Mouse (Mus musculus): ENCODE data around the gene Adgrl2. TPM values are rescaled to one million over a fixed set of nuclear protein-coding genes. Genes with fewer than 3 reads are reported as not detected.

The Adgrl2 gene
- polyA plus RNA-seq, 1 experiment from 2014 or later = 138 TPM

DNA sequence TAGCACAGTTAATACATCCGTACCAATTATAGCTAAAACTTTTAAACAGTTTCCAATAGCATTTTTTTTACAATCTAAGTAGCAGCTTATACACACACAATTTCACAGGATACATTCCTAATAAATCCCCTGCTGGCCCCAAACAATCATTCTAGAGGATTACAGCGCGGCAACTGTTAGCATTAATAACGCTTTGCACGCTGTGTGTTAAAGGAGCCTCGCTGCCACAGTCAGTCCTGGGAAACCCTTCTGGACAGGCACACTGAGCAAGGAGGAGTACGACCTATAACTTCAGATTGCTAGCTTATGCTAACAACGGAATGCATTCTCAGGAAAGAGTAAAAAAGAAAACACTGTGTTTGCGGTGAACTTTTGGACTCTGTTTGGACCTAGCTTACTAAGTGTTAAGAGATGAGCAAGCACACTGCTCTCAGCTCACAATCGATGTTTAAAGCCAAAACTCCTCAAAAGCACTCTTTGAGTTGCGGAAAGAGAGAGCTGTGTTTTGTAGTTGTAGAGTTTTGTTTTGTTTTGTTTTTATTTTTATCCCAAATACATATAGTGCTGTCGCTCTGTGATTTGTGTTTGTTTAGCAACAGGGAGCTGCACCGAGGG lies 25.3 kb downstream of the Adgrl2 start:
- 51% methylated on average over 13 of the region's 13 CpGs for WGBS
- Histone ChIP-seq H3K9me3 (no peaks in the 10 kb centered on the region), H3K4me1 (replicated peaks) (peaks cover 36% of the 10 kb centered on the region), H3K27me3 (no peaks in the 10 kb centered on the region), H3K9ac (no peak overlapping the region), H3K4me3 (no peak overlapping the region), H3K4me2 (no peak overlapping the region), H3K36me3 (no peaks in the 10 kb centered on the region), H3K27ac (replicated peaks) (no peak overlapping the region)
- ATAC-seq (ENCODE audit: low FRiP score, low read depth) = no peak

DNA sequence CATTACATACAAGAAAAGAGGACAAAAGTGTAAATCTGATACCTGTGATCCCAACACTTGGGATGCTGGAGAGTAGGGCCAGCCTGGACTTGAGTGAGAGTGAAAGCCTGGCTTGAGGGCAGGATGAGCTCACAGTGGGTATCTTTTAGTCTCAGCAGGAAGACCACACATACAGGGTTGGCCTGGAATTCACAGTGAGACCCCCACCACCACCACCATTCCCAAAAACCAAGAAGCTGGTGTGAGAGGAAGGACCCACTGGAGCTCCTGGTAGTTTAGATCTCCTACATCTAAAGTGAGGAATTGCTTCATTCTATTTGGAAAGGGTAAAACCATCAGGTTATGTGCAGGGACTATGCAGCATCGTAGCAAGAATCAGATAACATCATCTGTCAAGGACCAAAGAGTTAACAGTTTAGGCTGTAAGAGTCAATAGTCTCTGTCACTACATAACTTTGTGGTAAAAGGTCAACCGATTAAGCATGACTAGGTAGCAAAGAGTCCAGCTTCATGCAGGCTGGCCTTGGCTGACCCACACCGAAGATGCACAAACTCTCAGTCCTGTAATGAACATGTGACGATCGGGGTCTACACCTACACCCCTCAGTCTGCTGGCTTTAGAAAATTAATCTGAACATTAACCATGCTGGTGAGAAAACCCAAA lies 26.8 kb downstream of the Adgrl2 start:
- Histone ChIP-seq H3K27ac (replicated peaks) (no peak overlapping the region), H3K4me2 (no peak overlapping the region), H3K27me3 (no peaks in the 10 kb centered on the region), H3K9ac (no peak overlapping the region), H3K9me3 (no peaks in the 10 kb centered on the region), H3K36me3 (no peaks in the 10 kb centered on the region), H3K4me3 (no peak overlapping the region), H3K4me1 (replicated peaks) (peaks cover 52% of the 10 kb centered on the region)
- no peak for ATAC-seq (ENCODE audit: low FRiP score, low read depth)
- 89% methylated on average over 5 of the region's 5 CpGs for WGBS

DNA sequence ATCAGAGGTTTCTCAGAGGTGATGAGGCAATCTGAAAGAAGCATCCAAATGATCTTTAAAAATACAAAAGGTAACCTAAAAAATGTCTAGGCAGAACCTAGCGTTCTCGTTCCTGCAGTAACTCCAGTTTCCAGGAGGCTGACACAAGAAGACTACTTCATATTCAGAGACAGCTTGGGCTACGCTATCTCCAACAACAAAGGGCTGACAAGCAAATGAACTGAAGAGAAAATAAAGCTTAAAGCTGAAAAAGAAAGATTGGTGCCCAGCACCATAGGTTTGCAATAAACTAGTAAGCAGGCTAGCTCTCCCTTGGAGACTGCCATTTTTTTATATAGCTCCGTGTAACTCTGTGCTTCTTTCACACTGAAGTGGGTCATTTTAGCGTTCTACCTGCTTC lies 28.7 kb downstream of the Adgrl2 start:
- 53% methylated on average over 5 of the region's 5 CpGs for WGBS
- peaks cover 61% of the 10 kb centered on the region for H3K4me1 ChIP-seq (replicated peaks)

DNA sequence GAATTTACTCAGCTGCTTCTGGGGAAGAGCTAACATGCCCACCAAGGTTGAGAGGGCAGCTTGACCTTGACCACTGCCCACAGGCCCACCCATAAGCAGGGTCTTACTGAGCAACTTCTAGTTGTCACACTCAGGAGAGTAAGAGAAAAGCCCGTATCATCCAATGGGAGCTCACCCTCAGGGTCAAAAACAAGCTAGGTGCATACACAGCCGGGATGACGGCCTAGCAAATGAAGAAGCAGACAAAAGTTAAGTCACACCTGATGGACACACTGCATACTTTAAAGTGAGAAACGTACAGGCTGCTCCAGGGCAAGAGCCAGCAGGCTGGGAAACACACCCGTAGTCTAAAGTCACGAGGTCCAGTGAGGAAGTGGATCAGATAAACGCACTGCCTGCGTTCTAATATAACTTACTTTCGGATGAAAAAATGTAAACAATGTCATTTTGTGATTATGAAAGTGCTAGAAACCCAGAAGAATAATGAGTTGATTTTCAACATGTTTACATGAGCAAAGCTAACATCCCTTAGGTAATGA lies 29.5 kb downstream of the Adgrl2 start:
- no peaks in the 10 kb centered on the region for H3K9me3 ChIP-seq
- 76% methylated on average over 9 of the region's 9 CpGs for WGBS
- H3K4me3 ChIP-seq = no peak overlapping the region
- ATAC-seq (ENCODE audit: low FRiP score, low read depth) = no peak
- H3K27ac ChIP-seq (replicated peaks) = no peak overlapping the region
- H3K27me3 ChIP-seq = no peaks in the 10 kb centered on the region
- H3K36me3 ChIP-seq = no peaks in the 10 kb centered on the region
- H3K9ac ChIP-seq = no peak overlapping the region
- H3K4me2 ChIP-seq = no peak overlapping the region
- peaks cover 68% of the 10 kb centered on the region for H3K4me1 ChIP-seq (replicated peaks)

More for the DNA sequence above, 28.7 kb downstream of the Adgrl2 start:
- no peaks in the 10 kb centered on the region for H3K9me3 ChIP-seq
- H3K36me3 ChIP-seq = no peaks in the 10 kb centered on the region
- no peak overlapping the region for H3K4me3 ChIP-seq
- no peak for ATAC-seq (ENCODE audit: low FRiP score, low read depth)
- no peak overlapping the region for H3K9ac ChIP-seq
- H3K27me3 ChIP-seq = no peaks in the 10 kb centered on the region
- no peak overlapping the region for H3K4me2 ChIP-seq
- no peak overlapping the region for H3K27ac ChIP-seq (replicated peaks)

DNA sequence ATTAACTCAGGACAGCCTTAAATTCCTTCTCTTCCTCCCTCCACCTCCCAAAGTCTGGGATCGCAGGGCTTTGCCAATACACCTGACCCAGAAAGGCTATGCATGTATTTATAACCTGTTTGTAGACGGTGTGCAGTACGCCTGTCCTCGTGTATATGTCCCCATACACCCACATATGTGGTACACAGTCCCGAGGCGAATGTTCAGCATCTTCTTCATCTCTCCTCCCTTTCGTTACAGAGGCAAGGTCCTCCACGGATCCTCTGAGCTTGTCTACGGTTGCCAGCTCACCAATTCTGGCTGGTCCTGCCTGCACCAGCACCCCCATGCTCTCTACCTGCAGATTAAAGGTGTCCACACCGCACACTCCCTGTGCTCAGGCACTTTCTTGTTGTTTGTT lies 30.1 kb downstream of the Adgrl2 start:
- WGBS = 85% methylated on average over 10 of the region's 10 CpGs
- Histone ChIP-seq H3K27me3 (no peaks in the 10 kb centered on the region), H3K4me3 (no peak overlapping the region), H3K4me1 (replicated peaks) (peaks cover 71% of the 10 kb centered on the region), H3K27ac (replicated peaks) (no peak overlapping the region), H3K36me3 (no peaks in the 10 kb centered on the region), H3K9ac (no peak overlapping the region), H3K9me3 (no peaks in the 10 kb centered on the region), H3K4me2 (no peak overlapping the region)
- ATAC-seq (ENCODE audit: low FRiP score, low read depth) = no peak

DNA sequence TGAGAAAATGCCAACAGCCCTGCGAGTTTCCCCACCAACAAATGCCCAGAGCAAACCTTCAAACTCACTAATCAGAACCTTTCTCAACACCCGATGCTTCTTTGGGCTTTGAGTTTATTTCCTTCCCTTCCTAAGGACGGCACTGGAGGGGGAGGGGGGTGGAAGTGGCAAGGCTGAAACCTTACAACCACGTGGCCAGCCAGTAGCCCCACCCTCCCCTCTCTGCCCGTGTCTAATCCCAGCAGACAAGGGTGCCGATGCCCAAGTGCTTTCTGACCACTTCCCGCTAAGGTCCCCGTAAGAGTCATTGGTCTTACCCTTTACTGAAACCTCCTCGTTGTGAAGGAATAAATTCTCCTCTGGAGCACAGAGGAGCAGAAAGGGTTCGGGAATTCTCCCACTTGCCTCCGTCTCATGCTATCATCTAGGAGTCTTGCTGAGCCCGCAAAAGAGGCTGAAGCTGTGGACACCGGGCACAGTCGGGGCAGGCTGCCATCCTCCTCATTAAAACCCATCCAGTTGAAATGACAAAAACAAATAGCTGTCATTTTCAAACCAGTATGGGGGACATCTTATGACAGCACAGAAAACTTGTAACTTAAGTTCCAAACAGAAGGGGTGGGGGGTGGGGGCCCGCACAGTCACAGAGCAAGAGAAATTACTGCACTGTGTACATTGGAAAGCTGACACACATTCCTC lies 30.9 kb downstream of the Adgrl2 start:
- no peak for ATAC-seq (ENCODE audit: low FRiP score, low read depth)
- no peaks in the 10 kb centered on the region for H3K9me3 ChIP-seq
- H3K4me1 ChIP-seq (replicated peaks) = peaks cover 66% of the 10 kb centered on the region
- H3K4me2 ChIP-seq = peak overlapping the region; percentile 55
- no peak overlapping the region for H3K27ac ChIP-seq (replicated peaks)
- H3K36me3 ChIP-seq = no peaks in the 10 kb centered on the region
- H3K9ac ChIP-seq = no peak overlapping the region
- 18% methylated on average over 15 of the region's 15 CpGs for WGBS
- H3K4me3 ChIP-seq = peak overlapping the region; percentile 28
- no peaks in the 10 kb centered on the region for H3K27me3 ChIP-seq

DNA sequence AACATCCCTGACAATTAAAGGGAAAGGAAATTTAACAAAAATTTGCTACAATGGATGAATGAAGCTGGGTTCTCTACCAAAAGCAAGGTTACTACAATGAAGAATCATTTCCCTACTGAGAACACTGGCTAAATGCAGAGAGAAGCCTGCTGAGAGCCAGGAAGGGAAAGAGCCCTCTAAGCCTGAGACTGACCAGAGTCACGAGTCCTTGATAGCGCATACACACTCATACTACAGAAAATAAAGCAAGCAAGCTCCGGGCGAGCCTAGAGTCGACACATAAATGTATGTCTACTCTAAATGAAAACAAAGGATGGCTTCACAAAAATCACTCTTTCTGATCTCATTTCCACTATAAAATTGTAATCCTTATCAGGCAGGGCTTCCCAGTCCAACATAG lies 31.6 kb downstream of the Adgrl2 start:
- ATAC-seq (ENCODE audit: low FRiP score, low read depth) = no peak
- peak overlapping the region; percentile 55 for H3K4me2 ChIP-seq
- H3K4me1 ChIP-seq (replicated peaks) = peaks cover 66% of the 10 kb centered on the region
- no peaks in the 10 kb centered on the region for H3K27me3 ChIP-seq
- no peak overlapping the region for H3K9ac ChIP-seq
- H3K36me3 ChIP-seq = no peaks in the 10 kb centered on the region
- no peak overlapping the region for H3K4me3 ChIP-seq
- no peaks in the 10 kb centered on the region for H3K9me3 ChIP-seq
- no peak overlapping the region for H3K27ac ChIP-seq (replicated peaks)
- WGBS = 67% methylated on average over 5 of the region's 5 CpGs

DNA sequence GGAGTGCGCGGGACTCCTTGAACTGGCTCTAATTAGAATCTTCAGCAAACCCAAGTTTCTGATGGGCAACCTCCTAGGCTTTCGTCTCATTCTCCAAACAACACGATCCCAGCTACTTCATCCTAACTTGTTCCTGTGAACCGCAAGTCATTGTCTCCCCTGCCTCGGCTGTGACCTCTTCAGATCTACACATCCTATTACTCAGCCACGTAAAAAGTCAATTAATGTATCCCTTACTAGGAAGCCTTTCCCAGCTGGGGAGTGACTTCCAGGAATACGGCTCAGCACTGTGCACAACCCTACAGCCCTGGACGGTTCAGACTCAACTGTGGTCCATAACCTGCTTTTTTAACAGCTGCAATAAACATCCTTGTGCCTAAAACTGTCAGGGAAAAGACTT lies 32.2 kb downstream of the Adgrl2 start:
- Histone ChIP-seq H3K36me3 (no peaks in the 10 kb centered on the region), H3K27me3 (no peaks in the 10 kb centered on the region), H3K27ac (replicated peaks) (no peak overlapping the region), H3K4me2 (no peak overlapping the region), H3K4me3 (no peak overlapping the region), H3K9me3 (no peaks in the 10 kb centered on the region), H3K9ac (no peak overlapping the region), H3K4me1 (replicated peaks) (peaks cover 66% of the 10 kb centered on the region)
- WGBS = 48% methylated on average over 9 of the region's 9 CpGs
- no peak for ATAC-seq (ENCODE audit: low FRiP score, low read depth)

DNA sequence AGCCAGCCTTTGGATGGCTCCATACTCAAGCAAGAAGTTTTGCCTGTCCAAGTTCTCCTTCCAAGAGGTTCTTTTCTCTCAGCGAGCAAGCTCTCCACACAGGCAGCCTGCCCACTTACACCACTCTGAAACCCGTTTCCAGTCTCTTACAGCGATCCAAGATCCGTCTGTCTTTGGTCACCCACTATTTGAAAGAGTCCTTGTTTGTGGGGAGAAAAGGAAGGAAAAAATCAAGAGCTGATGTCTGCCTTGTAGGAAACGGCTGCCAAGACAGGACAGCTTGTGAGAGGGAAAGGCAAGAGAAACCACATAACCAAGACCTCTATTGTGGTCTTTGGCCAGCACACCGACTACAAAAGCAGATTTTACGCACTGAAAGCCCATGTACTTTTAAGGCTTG lies 33.5 kb downstream of the Adgrl2 start:
- no peaks in the 10 kb centered on the region for H3K27me3 ChIP-seq
- peaks cover 60% of the 10 kb centered on the region for H3K4me1 ChIP-seq (replicated peaks)
- H3K36me3 ChIP-seq = no peaks in the 10 kb centered on the region
- H3K4me3 ChIP-seq = no peak overlapping the region
- 69% methylated on average over 7 of the region's 7 CpGs for WGBS
- 0 out of 2 replicates have a peak overlapping the region, but pooled peaks have one; percentile 5 for H3K27ac ChIP-seq (replicated peaks)
- H3K9me3 ChIP-seq = no peaks in the 10 kb centered on the region
- no peak for ATAC-seq (ENCODE audit: low FRiP score, low read depth)
- H3K4me2 ChIP-seq = no peak overlapping the region
- H3K9ac ChIP-seq = no peak overlapping the region

DNA sequence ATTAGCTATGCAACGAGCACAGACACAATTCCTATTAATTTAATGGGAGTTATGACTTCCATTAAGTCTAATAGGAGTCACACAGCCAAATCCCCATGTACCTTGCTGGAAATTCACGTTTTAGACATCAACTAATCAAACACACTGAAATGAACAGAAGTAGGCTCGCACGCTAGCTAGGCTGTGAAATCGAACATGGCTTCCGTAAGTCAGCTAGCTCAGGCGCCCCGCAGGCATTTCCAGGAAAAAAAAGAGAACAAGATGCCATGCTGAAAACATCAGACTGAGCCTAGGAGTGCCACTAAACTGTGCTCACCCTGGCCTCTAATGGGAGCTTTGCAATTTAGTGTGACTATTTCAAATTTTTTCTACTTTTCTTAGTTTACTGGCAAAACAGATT lies 40.6 kb downstream of the Adgrl2 start:
- ATAC-seq (ENCODE audit: low FRiP score, low read depth) = no peak
- H3K4me2 ChIP-seq = no peak overlapping the region
- 37% methylated on average over 8 of the region's 8 CpGs for WGBS

DNA sequence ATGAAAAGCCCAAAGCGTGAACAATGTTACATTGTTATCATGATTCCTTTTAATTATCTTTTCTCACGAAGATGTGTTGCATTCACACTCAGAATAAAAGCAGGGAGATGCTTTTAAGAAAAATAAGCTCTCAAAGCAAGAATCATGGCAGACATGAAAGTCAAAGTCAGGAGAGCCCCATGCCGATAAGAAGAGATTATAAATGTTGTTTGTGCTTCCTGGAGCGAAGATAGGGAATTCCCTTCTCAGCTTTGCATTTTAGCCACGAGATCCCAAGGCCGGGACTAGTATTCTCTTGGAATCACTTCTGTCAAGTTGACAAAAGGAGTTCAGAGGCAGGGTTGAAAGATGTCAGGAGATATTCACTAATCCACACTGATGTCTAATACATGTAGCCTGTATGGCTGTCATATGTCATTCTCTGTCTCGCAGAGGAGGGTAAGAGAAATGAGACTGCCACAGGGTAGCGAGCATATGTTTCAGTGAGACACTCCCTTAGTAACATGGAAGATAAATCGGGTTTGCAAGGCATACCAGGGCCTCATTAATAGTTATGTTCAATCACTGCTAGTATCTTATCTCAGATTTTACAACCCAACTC lies 42.5 kb downstream of the Adgrl2 start:
- H3K36me3 ChIP-seq = no peaks in the 10 kb centered on the region
- H3K4me2 ChIP-seq = no peak overlapping the region
- H3K27me3 ChIP-seq = no peaks in the 10 kb centered on the region
- H3K9ac ChIP-seq = no peak overlapping the region
- WGBS = 28% methylated on average over 9 of the region's 9 CpGs
- peaks cover 32% of the 10 kb centered on the region for H3K4me1 ChIP-seq (replicated peaks)
- no peak overlapping the region for H3K27ac ChIP-seq (replicated peaks)
- ATAC-seq (ENCODE audit: low FRiP score, low read depth) = peak; percentile 29; the same call in 1 of the 2 replicates
- H3K4me3 ChIP-seq = no peak overlapping the region
- H3K9me3 ChIP-seq = no peaks in the 10 kb centered on the region

More for the DNA sequence above, 40.6 kb downstream of the Adgrl2 start:
- Histone ChIP-seq H3K27ac (replicated peaks) (no peak overlapping the region), H3K9me3 (no peaks in the 10 kb centered on the region), H3K9ac (no peak overlapping the region), H3K4me3 (no peak overlapping the region), H3K36me3 (no peaks in the 10 kb centered on the region), H3K27me3 (no peaks in the 10 kb centered on the region), H3K4me1 (replicated peaks) (peaks cover 32% of the 10 kb centered on the region)

DNA sequence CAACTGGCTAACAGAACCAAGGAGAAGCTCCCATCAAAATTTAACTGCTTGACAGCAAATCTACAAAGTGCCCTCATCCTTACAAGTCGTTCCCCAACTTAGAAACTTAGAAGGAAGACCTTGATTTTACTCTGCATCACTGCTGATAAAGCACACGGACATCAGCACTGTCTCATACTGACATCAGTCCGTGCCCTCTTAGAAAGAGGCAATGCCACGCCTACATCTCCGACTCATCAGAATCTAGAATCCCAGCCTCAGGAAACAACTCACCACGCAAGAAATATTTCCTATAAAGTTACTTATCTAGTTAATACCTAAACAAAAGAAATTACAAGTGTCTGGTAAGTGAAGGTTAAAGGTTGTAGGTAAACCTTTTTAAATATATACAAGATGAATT lies 43.1 kb downstream of the Adgrl2 start:
- ATAC-seq (ENCODE audit: low FRiP score, low read depth) = no peak
- 57% methylated on average over 6 of the region's 6 CpGs for WGBS
- no peaks in the 10 kb centered on the region for H3K27me3 ChIP-seq
- H3K9ac ChIP-seq = no peak overlapping the region
- no peaks in the 10 kb centered on the region for H3K9me3 ChIP-seq
- H3K4me2 ChIP-seq = no peak overlapping the region
- no peaks in the 10 kb centered on the region for H3K36me3 ChIP-seq
- no peak overlapping the region for H3K4me3 ChIP-seq
- no peak overlapping the region for H3K27ac ChIP-seq (replicated peaks)
- H3K4me1 ChIP-seq (replicated peaks) = peaks cover 32% of the 10 kb centered on the region

Data from hindbrain, embryonic 15.5 days (tissue).